Mouse (Mus musculus) limb, embryonic 14.5 days (tissue): Measurements from ENCODE around the gene Ciz1. TPM values are rescaled to one million over a fixed set of nuclear protein-coding genes. Genes with fewer than 3 reads are reported as not detected.

Experiments
- ATAC-seq: fragments of 200-750 bp; cut with Nextera tagmentation; 2 replicates; pipeline ENCODE4 v1.8.0; 2017; ENCODE audit warnings: low read depth, moderate number of reproducible peaks, moderate TSS enrichment; ENCODE audit not compliant: low FRiP score
- DNase-seq: peaks from one replicate; pipeline ENCODE4 v3.0.0-alpha.2; 2015; ENCODE audit warnings: low spot score
- H3K27ac ChIP-seq: fragments of 300-500 bp; sonication (generic); replicated peaks from 2 replicates; pipeline ENCODE4 v1.5.1; 2014; ENCODE audit warnings: low read depth, mild to moderate bottlenecking, low read length, moderate library complexity, mixed read lengths
- H3K27me3 ChIP-seq: fragments of 300-500 bp; sonication (generic); 2 replicates; pipeline ENCODE4 v1.6.1; 2014; ENCODE audit warnings: low read length, mixed read lengths; ENCODE audit not compliant: control insufficient read depth, insufficient read depth
- H3K36me3 ChIP-seq: fragments of 300-500 bp; sonication (generic); 2 replicates; pipeline ENCODE4 v1.6.1; 2014; ENCODE audit warnings: mild to moderate bottlenecking, low read length, moderate library complexity, mixed read lengths; ENCODE audit not compliant: control insufficient read depth, insufficient read depth
- H3K4me1 ChIP-seq: fragments of 300-500 bp; sonication (generic); 2 replicates; pipeline ENCODE4 v1.6.1; 2014; ENCODE audit warnings: antibody characterized with exemption, low read length, mixed read lengths; ENCODE audit not compliant: control insufficient read depth, insufficient read depth
- H3K4me2 ChIP-seq: fragments of 300-500 bp; sonication (generic); replicated peaks from 2 replicates; pipeline ENCODE4 v1.6.1; 2014; ENCODE audit warnings: low read depth, mild to moderate bottlenecking, low read length, moderate library complexity; ENCODE audit not compliant: severe bottlenecking
- H3K4me3 ChIP-seq: fragments of 300-500 bp; sonication (generic); replicated peaks from 2 replicates; pipeline ENCODE4 v1.5.1; 2014; ENCODE audit warnings: low read length
- H3K9ac ChIP-seq: fragments of 300-500 bp; sonication (generic); 2 replicates; pipeline ENCODE4 v1.6.1; 2014; ENCODE audit warnings: mild to moderate bottlenecking, low read depth, low read length, moderate library complexity; ENCODE audit not compliant: severe bottlenecking
- H3K9me3 ChIP-seq: fragments of 300-500 bp; sonication (generic); 2 replicates; pipeline ENCODE4 v1.6.1; 2016; ENCODE audit warnings: low read length; ENCODE audit not compliant: control insufficient read depth
- POLR2A ChIP-seq: fragments of 200-500 bp; IDR thresholded peaks from 2 replicates; pipeline ENCODE4 v1.8.0; 2012; ENCODE audit warnings: inconsistent platforms, mild to moderate bottlenecking, moderate library complexity, borderline replicate concordance; ENCODE audit not compliant: insufficient read depth, insufficient read length; ENCODE audit errors: extremely low read depth
- WGBS: fragments of 180-500 bp; shearing (Covaris S2); extraction: QIAGEN DNeasy Blood & Tissue Kit; methylation state at CpG from one replicate; pipeline ENCODE4 v1.1.7; 2014; 5-methylcytosine and 5-hydroxymethylcytosine counted together
- polyA plus RNA-seq, 2 experiments: library from polyadenylated mRNA; depleted of rRNA in 1 of 2; stranded (reverse) in 1 of 2; unstranded in 1 of 2; fragments of >200 nt; fragmentation: Nextera tagmentation in 1 of 2; extraction: Ambion mirVana in 1 of 2; gene quantifications; 2 replicates each; pipeline versions ENCODE4 v1.2.1 to v1.2.3; 2012 to 2014

The Ciz1 gene
- polyA plus RNA-seq, 2 experiments, result 46.5 to 196 TPM

- 87% methylated on average over 6 of the region's 6 CpGs for WGBS
- no peak for ATAC-seq
- no peak for DNase-seq
- no peak overlapping the region for H3K9ac ChIP-seq
- H3K27me3 ChIP-seq, result no peaks in the 10 kb centered on the region
- H3K9me3 ChIP-seq, result no peaks in the 10 kb centered on the region
- no peak overlapping the region for H3K4me3 ChIP-seq
- H3K36me3 ChIP-seq, result peaks cover 85% of the 10 kb centered on the region
- no peak overlapping the region for H3K27ac ChIP-seq
- H3K4me1 ChIP-seq, result peaks cover 16% of the 10 kb centered on the region
- H3K4me2 ChIP-seq, result no peak overlapping the region
- TF ChIP-seq POLR2A, result no peak
Measured at GRCm38 (mm10) chr2:32307247-32307798, 44.8 kb upstream of the Ciz1 start.

- no peaks in the 10 kb centered on the region for H3K9me3 ChIP-seq
- no peak overlapping the region for H3K4me3 ChIP-seq
- no peak overlapping the region for H3K9ac ChIP-seq
- DNase-seq (peak; percentile 55), ATAC-seq (no peak)
- H3K27me3 ChIP-seq, result no peaks in the 10 kb centered on the region
- H3K4me2 ChIP-seq, result no peak overlapping the region
- no peak for TF ChIP-seq POLR2A
- WGBS, result 54% methylated on average over 8 of the region's 8 CpGs
- peaks cover 16% of the 10 kb centered on the region for H3K4me1 ChIP-seq
- H3K36me3 ChIP-seq, result peaks cover 83% of the 10 kb centered on the region
- H3K27ac ChIP-seq, result no peak overlapping the region
Measured at GRCm38 (mm10) chr2:32307941-32308760, 44.0 kb upstream of the Ciz1 start.

GRCm38 (mm10) chr2:32308870-32309568 lies 43.1 kb upstream of the Ciz1 start:
- Histone ChIP-seq H3K4me1 (peaks cover 16% of the 10 kb centered on the region), H3K9me3 (no peaks in the 10 kb centered on the region), H3K27ac (no peak overlapping the region), H3K9ac (no peak overlapping the region), H3K36me3 (peaks cover 78% of the 10 kb centered on the region), H3K4me3 (no peak overlapping the region), H3K27me3 (no peaks in the 10 kb centered on the region), H3K4me2 (no peak overlapping the region)
- TF ChIP-seq POLR2A, result no peak
- no peak for ATAC-seq
- no peak for DNase-seq
- 84% methylated on average over 16 of the region's 16 CpGs for whole genome bisulfite sequencing

- 76% methylated on average over 18 of the region's 18 CpGs for WGBS
- Histone ChIP-seq H3K9me3 (no peaks in the 10 kb centered on the region), H3K27ac (no peak overlapping the region), H3K4me1 (peaks cover 23% of the 10 kb centered on the region), H3K27me3 (no peaks in the 10 kb centered on the region), H3K9ac (peak overlapping the region; percentile 77; the same call in 1 of the 2 replicates), H3K36me3 (peaks cover 75% of the 10 kb centered on the region), H3K4me2 (peak overlapping the region; percentile 98), H3K4me3 (peak overlapping the region; percentile 78)
- ATAC-seq, result no peak
- no peak for DNase-seq
- TF ChIP-seq POLR2A, result no peak
Measured at GRCm38 (mm10) chr2:32310096-32310845, 41.9 kb upstream of the Ciz1 start.
